Mouse (Mus musculus) neural tube, embryonic 12.5 days (tissue): ENCODE measurements around the gene Atl3. TPM values are rescaled to one million over a fixed set of nuclear protein-coding genes. Genes with fewer than 3 reads are reported as not detected.
A peak's percentile ranks its signal among the peaks of the same experiment; 100 is the strongest.

Experiments
- ATAC-seq: fragments of 200-750 bp; cut with Nextera tagmentation; 2 replicates; pipeline ENCODE4 v1.8.0; 2017; ENCODE audit warnings: low read depth, mild to moderate bottlenecking, moderate TSS enrichment, moderate library complexity; ENCODE audit not compliant: low FRiP score
- H3K27ac ChIP-seq: fragments of 300-500 bp; sonication (generic); 2 replicates; pipeline ENCODE4 v1.5.1; 2016
- H3K27me3 ChIP-seq: fragments of 300-500 bp; sonication (generic); replicated peaks from 2 replicates; pipeline ENCODE4 v1.6.1; 2016; ENCODE audit warnings: mild to moderate bottlenecking
- H3K36me3 ChIP-seq: fragments of 300-500 bp; sonication (generic); 2 replicates; pipeline ENCODE4 v1.6.1; 2016; ENCODE audit warnings: mild to moderate bottlenecking
- H3K4me1 ChIP-seq: fragments of 300-500 bp; sonication (generic); 2 replicates; pipeline ENCODE4 v1.6.1; 2016
- H3K4me2 ChIP-seq: fragments of 300-500 bp; sonication (generic); replicated peaks from 2 replicates; pipeline ENCODE4 v1.6.1; 2016; ENCODE audit warnings: mild to moderate bottlenecking
- H3K4me3 ChIP-seq: fragments of 300-500 bp; sonication (generic); 2 replicates; pipeline ENCODE4 v1.5.1; 2016
- H3K9ac ChIP-seq: fragments of 300-500 bp; sonication (generic); 2 replicates; pipeline ENCODE4 v1.6.1; 2016; ENCODE audit warnings: mild to moderate bottlenecking
- H3K9me3 ChIP-seq: fragments of 300-500 bp; sonication (generic); 2 replicates; pipeline ENCODE4 v1.6.1; 2016; ENCODE audit warnings: mild to moderate bottlenecking
- WGBS: fragments of 180-500 bp; shearing (Covaris S2); methylation state at CpG from one replicate; pipeline ENCODE4 v1.1.7; 2016; 5-methylcytosine and 5-hydroxymethylcytosine counted together
- polyA plus RNA-seq: library from polyadenylated mRNA; unstranded; fragments of >200 nt; fragmentation: Nextera tagmentation; extraction: Ambion mirVana; gene quantifications from 2 replicates; pipeline ENCODE4 v1.2.1, GENCODE M21; 2016

Atl3 gene
- polyA plus RNA-seq, 1 experiment from 2014 or later: 8.3 TPM

- H3K4me3 ChIP-seq: no peak overlapping the region
- WGBS: 89% methylated on average over 2 of the region's 2 CpGs
- ATAC-seq: no peak
- H3K27me3 ChIP-seq: no peaks in the 10 kb centered on the region
- H3K27ac ChIP-seq: no peak overlapping the region
- H3K9ac ChIP-seq: no peak overlapping the region
- no peaks in the 10 kb centered on the region for H3K9me3 ChIP-seq
- no peak overlapping the region for H3K4me2 ChIP-seq
- H3K4me1 ChIP-seq: no peaks in the 10 kb centered on the region
- no peaks in the 10 kb centered on the region for H3K36me3 ChIP-seq
Observed at GRCm38 (mm10) chr19:7502432-7502831, 8.6 kb downstream of the Atl3 start.

GRCm38 (mm10) chr19:7506321-7506720 is 12.5 kb downstream of the Atl3 start:
- H3K4me3 ChIP-seq: no peak overlapping the region
- H3K27ac ChIP-seq: no peak overlapping the region
- no peak overlapping the region for H3K9ac ChIP-seq
- H3K9me3 ChIP-seq: no peaks in the 10 kb centered on the region
- no peak for ATAC-seq
- 94% methylated on average over 1 of the region's 1 CpGs for WGBS
- no peaks in the 10 kb centered on the region for H3K4me1 ChIP-seq
- H3K36me3 ChIP-seq: peaks cover 9% of the 10 kb centered on the region
- no peaks in the 10 kb centered on the region for H3K27me3 ChIP-seq
- no peak overlapping the region for H3K4me2 ChIP-seq

DNA sequence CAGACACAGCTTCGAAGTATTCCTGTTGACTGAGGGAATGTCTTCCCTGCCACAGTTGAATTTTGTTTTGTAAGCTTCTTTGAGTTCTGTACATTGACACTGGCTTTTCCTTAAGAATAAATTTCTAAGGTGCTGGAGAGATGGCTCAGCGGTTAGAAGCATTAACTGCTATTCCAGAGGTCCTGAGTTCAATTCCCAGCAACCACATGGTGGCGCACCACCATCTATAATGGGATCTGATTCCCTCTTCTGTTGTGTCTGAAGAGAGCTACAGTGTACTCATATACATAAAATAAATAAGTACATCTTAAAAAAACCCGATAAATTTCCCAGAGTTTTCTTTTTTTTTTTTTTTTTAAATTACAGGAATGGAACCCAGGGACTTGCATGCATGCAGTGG is 14.2 kb downstream of the Atl3 start:
- no peak for ATAC-seq
- H3K27ac ChIP-seq: no peak overlapping the region
- no peak overlapping the region for H3K9ac ChIP-seq
- no peaks in the 10 kb centered on the region for H3K4me1 ChIP-seq
- no peak overlapping the region for H3K4me3 ChIP-seq
- H3K36me3 ChIP-seq: peaks cover 13% of the 10 kb centered on the region
- 76% methylated on average over 4 of the region's 4 CpGs for WGBS
- H3K9me3 ChIP-seq: no peaks in the 10 kb centered on the region
- H3K27me3 ChIP-seq: no peaks in the 10 kb centered on the region
- no peak overlapping the region for H3K4me2 ChIP-seq

GRCm38 (mm10) chr19:7516437-7516836 is 22.6 kb downstream of the Atl3 start:
- Histone ChIP-seq H3K27ac (no peak overlapping the region), H3K27me3 (no peaks in the 10 kb centered on the region), H3K4me2 (no peak overlapping the region), H3K9me3 (no peaks in the 10 kb centered on the region), H3K36me3 (peaks cover 22% of the 10 kb centered on the region), H3K4me3 (no peak overlapping the region), H3K4me1 (no peaks in the 10 kb centered on the region), H3K9ac (no peak overlapping the region)
- ATAC-seq: no peak
- WGBS: 93% methylated on average over 1 of the region's 1 CpGs

DNA sequence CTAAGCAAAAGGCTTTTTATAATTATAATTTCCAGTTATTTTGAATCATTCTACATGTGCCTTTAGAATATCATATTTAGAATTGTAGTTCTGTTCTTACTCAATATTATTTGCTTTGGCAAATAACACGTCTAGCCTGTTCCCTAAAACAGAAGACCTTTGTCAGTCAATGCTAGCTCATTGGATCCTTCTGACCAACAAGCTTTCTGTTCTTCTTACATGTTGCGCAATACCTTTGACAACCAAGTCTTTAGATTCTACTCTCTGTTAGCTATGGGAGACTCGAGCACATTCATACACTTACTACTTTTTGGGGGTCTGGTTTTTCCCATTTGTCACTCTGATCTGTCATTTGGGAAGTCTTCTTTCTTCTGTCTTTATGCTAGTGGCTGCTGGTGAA is 27.8 kb downstream of the Atl3 start:
- H3K36me3 ChIP-seq: peaks cover 35% of the 10 kb centered on the region
- no peaks in the 10 kb centered on the region for H3K9me3 ChIP-seq
- WGBS: 94% methylated on average over 3 of the region's 3 CpGs
- H3K9ac ChIP-seq: no peak overlapping the region
- ATAC-seq: no peak
- H3K4me2 ChIP-seq: no peak overlapping the region
- H3K4me1 ChIP-seq: no peaks in the 10 kb centered on the region
- no peak overlapping the region for H3K4me3 ChIP-seq
- H3K27ac ChIP-seq: no peak overlapping the region
- H3K27me3 ChIP-seq: no peaks in the 10 kb centered on the region

- WGBS: 97% methylated on average over 2 of the region's 2 CpGs
- no peaks in the 10 kb centered on the region for H3K4me1 ChIP-seq
- no peaks in the 10 kb centered on the region for H3K27me3 ChIP-seq
- no peaks in the 10 kb centered on the region for H3K9me3 ChIP-seq
- no peak for ATAC-seq
- H3K4me3 ChIP-seq: no peak overlapping the region
- no peak overlapping the region for H3K27ac ChIP-seq
- H3K36me3 ChIP-seq: peaks cover 27% of the 10 kb centered on the region
- H3K9ac ChIP-seq: no peak overlapping the region
- no peak overlapping the region for H3K4me2 ChIP-seq
Observed at GRCm38 (mm10) chr19:7522856-7523255, 29.0 kb downstream of the Atl3 start.

- Histone ChIP-seq H3K4me2 (no peak overlapping the region), H3K9me3 (no peaks in the 10 kb centered on the region), H3K4me1 (no peaks in the 10 kb centered on the region), H3K27me3 (no peaks in the 10 kb centered on the region), H3K27ac (no peak overlapping the region), H3K9ac (no peak overlapping the region), H3K4me3 (no peak overlapping the region), H3K36me3 (peaks cover 26% of the 10 kb centered on the region)
- ATAC-seq: no peak
- 100% methylated on average over 1 of the region's 1 CpGs for WGBS
Observed at GRCm38 (mm10) chr19:7523292-7523691, 29.5 kb downstream of the Atl3 start.

DNA sequence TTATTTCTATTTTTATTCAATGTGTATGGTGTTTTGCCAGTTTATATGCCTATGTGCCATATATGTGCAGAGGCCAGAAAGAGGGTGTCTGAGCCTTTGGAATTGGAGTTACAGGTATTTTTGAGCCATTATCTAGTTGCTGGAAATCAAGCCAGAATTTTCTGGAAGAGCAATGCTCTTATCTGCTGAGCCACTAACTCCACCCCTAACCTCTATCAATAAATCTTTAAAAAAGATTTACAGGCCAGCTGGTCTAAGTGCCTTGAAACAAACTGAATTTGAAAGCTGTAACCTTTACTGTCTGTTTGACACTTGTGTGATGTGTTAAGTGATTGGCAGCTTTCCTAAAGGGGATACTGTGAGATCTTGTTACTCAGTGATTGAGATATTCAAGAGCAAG is 29.9 kb downstream of the Atl3 start:
- Histone ChIP-seq H3K9me3 (no peaks in the 10 kb centered on the region), H3K36me3 (peaks cover 23% of the 10 kb centered on the region), H3K4me1 (no peaks in the 10 kb centered on the region), H3K27ac (no peak overlapping the region), H3K9ac (no peak overlapping the region), H3K4me3 (no peak overlapping the region), H3K4me2 (no peak overlapping the region), H3K27me3 (no peaks in the 10 kb centered on the region)
- ATAC-seq: no peak

DNA sequence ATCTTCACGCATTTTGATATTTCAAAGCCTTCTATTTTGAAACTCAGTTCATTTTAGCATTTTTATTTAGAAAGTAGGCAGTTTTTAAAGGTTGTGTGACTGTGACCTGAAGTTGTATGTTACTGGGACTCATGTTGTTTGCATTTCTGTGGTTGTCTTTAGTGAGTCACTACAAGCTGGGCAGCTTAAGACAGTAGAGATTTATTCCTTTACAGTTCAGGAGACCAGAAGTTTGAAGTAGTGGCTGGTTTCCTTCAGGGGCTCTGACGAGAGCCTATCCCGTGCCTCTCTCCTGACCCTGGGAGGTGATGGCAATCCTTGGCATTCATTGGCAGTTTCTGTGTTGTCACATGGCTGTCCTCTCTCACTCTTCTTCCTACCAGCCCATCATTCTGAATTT is 31.0 kb downstream of the Atl3 start:
- ATAC-seq: no peak
- Histone ChIP-seq H3K4me2 (no peak overlapping the region), H3K27me3 (no peaks in the 10 kb centered on the region), H3K36me3 (peaks cover 18% of the 10 kb centered on the region), H3K4me1 (no peaks in the 10 kb centered on the region), H3K4me3 (no peak overlapping the region), H3K9ac (no peak overlapping the region), H3K27ac (no peak overlapping the region), H3K9me3 (no peaks in the 10 kb centered on the region)
- WGBS: 78% methylated on average over 3 of the region's 3 CpGs

DNA sequence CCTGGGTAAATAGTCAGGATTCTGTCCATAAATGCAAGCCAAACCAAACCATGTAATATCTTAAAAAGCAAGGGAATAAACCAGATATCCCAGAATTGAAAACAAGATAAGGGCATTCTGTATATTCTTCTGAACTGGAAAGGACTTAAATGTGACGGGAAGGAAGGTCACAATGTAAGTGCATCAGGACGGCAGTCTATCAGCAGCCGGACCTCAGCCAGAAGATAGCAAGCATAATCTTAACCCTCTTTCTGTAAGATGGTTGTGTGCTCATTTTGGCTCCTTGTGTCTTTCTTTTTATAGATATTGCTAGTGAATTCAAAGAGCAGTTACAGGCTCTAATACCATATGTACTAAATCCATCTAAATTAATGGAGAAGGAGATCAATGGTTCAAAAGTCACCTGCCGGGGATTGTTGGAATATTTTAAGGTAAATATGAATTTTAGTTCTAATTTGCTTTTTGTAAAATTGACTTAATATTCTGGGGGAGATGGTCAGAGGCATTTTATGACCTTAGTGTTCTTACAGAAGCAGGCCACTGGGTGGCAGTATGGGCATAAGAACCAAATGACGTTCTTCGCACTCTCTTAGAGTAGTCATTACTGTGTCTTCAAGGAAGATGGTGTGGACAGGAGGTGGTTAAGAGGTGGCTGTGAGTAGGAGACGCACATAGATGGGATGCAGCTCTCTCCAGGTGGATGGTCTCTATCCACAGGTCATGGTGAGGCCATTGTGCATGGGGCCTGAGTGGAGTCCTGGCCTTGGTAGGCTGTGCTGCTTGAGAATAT is 35.0 kb downstream of the Atl3 start:
- Histone ChIP-seq H3K27me3 (no peaks in the 10 kb centered on the region), H3K36me3 (peaks cover 11% of the 10 kb centered on the region), H3K27ac (no peak overlapping the region), H3K9ac (no peak overlapping the region), H3K9me3 (no peaks in the 10 kb centered on the region), H3K4me1 (no peaks in the 10 kb centered on the region), H3K4me2 (no peak overlapping the region), H3K4me3 (no peak overlapping the region)
- peak; percentile 41; the same call in 1 of the 2 replicates for ATAC-seq
- WGBS: 56% methylated on average over 7 of the region's 7 CpGs

DNA sequence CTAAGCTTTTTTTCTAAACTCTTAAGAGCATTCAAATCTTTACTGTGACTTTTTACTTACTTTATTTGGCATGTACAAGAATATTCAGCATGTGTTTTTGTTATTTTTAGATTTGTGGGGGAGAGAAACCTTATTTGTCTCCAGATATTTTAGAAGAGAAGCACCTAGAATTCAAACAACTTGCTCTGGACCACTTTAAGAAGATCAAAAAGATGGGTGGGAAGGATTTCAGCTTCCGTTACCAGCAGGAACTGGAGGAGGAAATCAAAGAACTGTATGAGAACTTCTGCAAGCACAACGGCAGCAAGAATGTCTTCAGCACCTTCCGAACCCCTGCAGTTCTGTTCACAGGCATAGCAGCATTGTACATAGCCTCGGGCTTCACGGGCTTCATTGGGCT is 38.1 kb downstream of the Atl3 start:
- H3K9ac ChIP-seq: no peak overlapping the region
- no peak for ATAC-seq
- H3K27me3 ChIP-seq: no peaks in the 10 kb centered on the region
- WGBS: 90% methylated on average over 5 of the region's 5 CpGs
- peaks cover 15% of the 10 kb centered on the region for H3K36me3 ChIP-seq
- no peaks in the 10 kb centered on the region for H3K4me1 ChIP-seq
- H3K9me3 ChIP-seq: no peaks in the 10 kb centered on the region
- H3K27ac ChIP-seq: no peak overlapping the region
- no peak overlapping the region for H3K4me3 ChIP-seq
- H3K4me2 ChIP-seq: no peak overlapping the region

DNA sequence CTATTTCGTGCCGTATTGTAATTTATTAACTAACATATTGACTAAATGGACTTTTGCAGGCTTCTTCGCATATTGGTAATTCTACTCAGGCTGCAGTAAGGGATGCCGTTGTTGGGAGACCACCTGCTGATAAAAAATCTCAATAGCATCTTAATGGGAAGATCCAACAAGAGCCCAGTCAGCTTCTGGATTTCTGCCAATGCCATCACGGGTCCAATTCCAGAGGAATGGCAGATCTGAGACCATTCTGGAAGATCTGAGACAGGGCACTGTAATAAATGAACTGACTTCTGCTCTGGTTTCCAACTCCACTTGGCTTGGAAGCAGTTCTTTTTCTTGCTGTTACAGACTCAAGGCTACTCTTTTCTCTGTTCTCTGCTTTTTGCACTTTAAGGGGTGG is 40.1 kb downstream of the Atl3 start:
- H3K9me3 ChIP-seq: no peaks in the 10 kb centered on the region
- H3K27me3 ChIP-seq: no peaks in the 10 kb centered on the region
- 73% methylated on average over 5 of the region's 5 CpGs for WGBS
- H3K4me1 ChIP-seq: no peaks in the 10 kb centered on the region
- H3K36me3 ChIP-seq: peaks cover 15% of the 10 kb centered on the region
- ATAC-seq: no peak
- no peak overlapping the region for H3K9ac ChIP-seq
- H3K27ac ChIP-seq: no peak overlapping the region
- H3K4me2 ChIP-seq: no peak overlapping the region
- no peak overlapping the region for H3K4me3 ChIP-seq

- no peak overlapping the region for H3K4me3 ChIP-seq
Observed at GRCm38 (mm10) chr19:7548924-7549323, 55.1 kb downstream of the Atl3 start.

More at GRCm38 (mm10) chr19:7548924-7549323, 55.1 kb downstream of the Atl3 start:
- H3K27ac ChIP-seq: no peak overlapping the region
- H3K4me2 ChIP-seq: no peak overlapping the region
- no peak overlapping the region for H3K9ac ChIP-seq
- H3K36me3 ChIP-seq: no peaks in the 10 kb centered on the region
- ATAC-seq: no peak
- H3K27me3 ChIP-seq: no peaks in the 10 kb centered on the region
- peaks cover 4% of the 10 kb centered on the region; the same call in 1 of the 2 replicates for H3K9me3 ChIP-seq
- WGBS: 92% methylated on average over 3 of the region's 3 CpGs
- H3K4me1 ChIP-seq: no peaks in the 10 kb centered on the region
